Comparison of ENCODE assay signal across 8 mouse cellular contexts in the genomic region with DNA sequence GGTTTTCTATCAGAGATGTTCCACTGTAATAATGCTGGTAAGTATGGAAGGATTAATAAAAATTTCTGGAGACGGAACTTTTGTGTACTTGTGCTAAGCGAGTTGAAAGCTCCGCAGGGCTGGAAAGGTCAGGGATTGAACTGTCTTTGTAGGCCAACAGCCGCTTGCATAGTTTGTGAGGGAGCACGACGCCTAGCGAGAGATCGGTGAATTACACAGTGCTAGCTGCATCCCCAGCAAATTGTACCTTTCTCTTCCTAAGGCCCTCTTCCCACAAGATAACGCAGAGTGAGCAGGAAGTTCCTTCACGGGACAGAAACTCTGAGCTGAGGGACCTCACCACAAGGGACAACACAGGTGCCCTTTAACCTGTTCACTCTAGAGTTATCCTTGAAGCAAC. TPM values are rescaled to one million over a fixed set of nuclear protein-coding genes. Genes with fewer than 3 reads are reported as not detected.
DNase-seq lines count a peak whose midpoint lies in the region; ATAC-seq and TF ChIP-seq lines count a peak whose summit lies in the region.

No protein-coding gene starts in this region.

- H3K27ac ChIP-seq in heart, embryonic 13.5 days (replicated peaks), result 0 out of 2 replicates have a peak overlapping the region, but pooled peaks have one; percentile 86
- H3K27ac ChIP-seq in liver, embryonic 12.5 days, result peak overlapping the region; percentile 83
- peak overlapping the region; percentile 89; the same call in 1 of the 2 replicates for H3K27ac ChIP-seq in stomach, embryonic 15.5 days

- peak; percentile 89 for ATAC-seq in erythroid progenitor cell, adult 5-6 weeks (replicated peaks; ENCODE audit: low FRiP score, poor library complexity, severe bottlenecking)
- peak; percentile 37; the same call in 1 of the 2 replicates for ATAC-seq in heart, embryonic 13.5 days (ENCODE audit: extremely low read depth, insufficient number of reproducible peaks, low FRiP score, low TSS enrichment)
- peak; percentile 67 for ATAC-seq in liver, embryonic 12.5 days
- 0 out of 2 replicates have a peak, but pooled peaks have one; percentile 32 for ATAC-seq in stomach, embryonic 15.5 days (ENCODE audit: insufficient read depth, low FRiP score, low read depth)

- peaks cover 25% of the 10 kb centered on the region for H3K36me3 ChIP-seq in C2C12 (ENCODE audit: control insufficient read depth, insufficient read depth)
- H3K36me3 ChIP-seq in heart, embryonic 13.5 days, result peaks cover 32% of the 10 kb centered on the region
- peaks cover 27% of the 10 kb centered on the region for H3K36me3 ChIP-seq in liver, embryonic 12.5 days
- H3K36me3 ChIP-seq in stomach, embryonic 15.5 days, result peaks cover 13% of the 10 kb centered on the region; the same call in 1 of the 2 replicates

- peak overlapping the region; percentile 88 for H3K9ac ChIP-seq in heart, embryonic 13.5 days
- peak overlapping the region; percentile 82 for H3K9ac ChIP-seq in liver, embryonic 12.5 days
- H3K9ac ChIP-seq in stomach, embryonic 15.5 days, result no peak overlapping the region

- peak overlapping the region; percentile 93 for H3K4me2 ChIP-seq in heart, embryonic 13.5 days
- H3K4me2 ChIP-seq in liver, embryonic 12.5 days, result peak overlapping the region; percentile 93
- peak overlapping the region; percentile 86 for H3K4me2 ChIP-seq in stomach, embryonic 15.5 days

- DNase-seq in brain, embryonic 14.5 days (ENCODE audit: low read depth), result peak; percentile 92
- peak; percentile 92 for DNase-seq in kidney, postnatal 10 days
- peak; percentile 75 to 81 for DNase-seq in natural killer cell, adult 2 months (ENCODE audit: low spot score in 2 of 2)

- H3K27me3 ChIP-seq in C2C12 (ENCODE audit: control insufficient read depth, insufficient read depth, insufficient read length), result no peaks in the 10 kb centered on the region
- no peaks in the 10 kb centered on the region for H3K27me3 ChIP-seq in heart, embryonic 13.5 days (replicated peaks)
- no peaks in the 10 kb centered on the region for H3K27me3 ChIP-seq in liver, embryonic 12.5 days (replicated peaks)
- no peaks in the 10 kb centered on the region for H3K27me3 ChIP-seq in stomach, embryonic 15.5 days (replicated peaks)

- no peak overlapping the region for H3ac ChIP-seq in C2C12 (ENCODE audit: control insufficient read depth, insufficient read length, low read depth)

- peak overlapping the region; percentile 67 for H3K4me3 ChIP-seq in C2C12 (ENCODE audit: insufficient read depth, poor library complexity, severe bottlenecking)
- peak overlapping the region; percentile 72 for H3K4me3 ChIP-seq in heart, embryonic 13.5 days
- peak overlapping the region; percentile 75 for H3K4me3 ChIP-seq in liver, embryonic 12.5 days
- H3K4me3 ChIP-seq in stomach, embryonic 15.5 days (replicated peaks), result peak overlapping the region; percentile 77

- TF ChIP-seq POLR2A in brain, embryonic 14.5 days (IDR thresholded peaks at IDR 0.05; ENCODE audit: borderline replicate concordance, extremely low read depth, insufficient read depth, insufficient read length, poor library complexity, severe bottlenecking), result no peak

- 5% methylated on average over 10 of the region's 10 CpGs for WGBS in heart, embryonic 13.5 days
- WGBS in liver, embryonic 12.5 days (ENCODE audit: insufficient replicate concordance), result under 1% methylated on average over 10 of the region's 10 CpGs
- 3% methylated on average over 10 of the region's 10 CpGs for WGBS in stomach, embryonic 15.5 days

- H3K9me3 ChIP-seq in heart, embryonic 13.5 days, result no peaks in the 10 kb centered on the region
- H3K9me3 ChIP-seq in liver, embryonic 12.5 days (replicated peaks), result no peaks in the 10 kb centered on the region
- H3K9me3 ChIP-seq in stomach, embryonic 15.5 days, result no peaks in the 10 kb centered on the region

- peak; percentile 61 for TF ChIP-seq CTCF in C2C12 (IDR thresholded peaks at IDR 0.05; ENCODE audit: control insufficient read depth, insufficient read depth, insufficient read length)
- peak; percentile 81 for TF ChIP-seq CTCF in brain, embryonic 14.5 days (IDR thresholded peaks at IDR 0.05; ENCODE audit: borderline replicate concordance, extremely low read depth, insufficient read depth, insufficient read length)

- H3K79me3 ChIP-seq in C2C12 (ENCODE audit: low read depth), result no peaks in the 10 kb centered on the region

- H3K4me1 ChIP-seq in heart, embryonic 13.5 days, result peaks cover 3% of the 10 kb centered on the region; the same call in 1 of the 2 replicates
- H3K4me1 ChIP-seq in liver, embryonic 12.5 days, result peaks cover 12% of the 10 kb centered on the region
- 0 out of 2 replicates have a peak, but pooled peaks cover 2% of the 10 kb centered on the region for H3K4me1 ChIP-seq in stomach, embryonic 15.5 days

- peaks cover 5% of the 10 kb centered on the region for H3K79me2 ChIP-seq in C2C12 (ENCODE audit: control insufficient read depth, insufficient read depth)

TF ChIP-seq in C2C12, 6 proteins besides CTCF, POLR2A, EP300 and RAD21:
- TF ChIP-seq MAX (IDR thresholded peaks at IDR 0.05) (no peak), MYOG (IDR thresholded peaks at IDR 0.05; ENCODE audit: control insufficient read depth, extremely low read depth, insufficient read length) (no peak), MYOD1 (IDR thresholded peaks at IDR 0.05; ENCODE audit: control insufficient read depth, insufficient read length, low read depth) (no peak), USF1 (IDR thresholded peaks at IDR 0.05; ENCODE audit: low read depth) (no peak), CEBPB (IDR thresholded peaks at IDR 0.05; ENCODE audit: low read depth) (no peak), FOSL1 (IDR thresholded peaks at IDR 0.05; ENCODE audit: insufficient read depth, low read length, poor library complexity, severe bottlenecking) (no peak)

RNA-seq across cellular contexts. Expression of a gene that starts 0.9 kb away (rescaled TPM):
- 9.0 TPM for polyA plus RNA-seq in C2C12 (2012; fragmentation: generic; extraction: Trizol)
- 46.7 and 51.7 TPM in 2 replicates for polyA plus RNA-seq in brain, embryonic 14.5 days (2012; rRNA removed)
- total RNA-seq in erythroid progenitor cell, adult 5-6 weeks (2015; ENCODE audit: low replicate concordance), result 10.5 and 10.9 TPM in 2 replicates
- total RNA-seq in erythroid progenitor cell, adult 5-6 weeks (2017; ENCODE audit: low replicate concordance), result 15.1 and 16.3 TPM in 2 replicates
- polyA plus RNA-seq in heart, embryonic 13.5 days (2015; fragmentation: Nextera tagmentation; extraction: Ambion mirVana), result 14.4 and 16.7 TPM in 2 replicates
- polyA plus RNA-seq in liver, embryonic 12.5 days (2016; fragmentation: Nextera tagmentation; extraction: Ambion mirVana), result 16.3 and 16.7 TPM in 2 replicates
- polyA plus RNA-seq in stomach, embryonic 15.5 days (2015; fragmentation: Nextera tagmentation; extraction: Ambion mirVana), result 22.1 and 23.0 TPM in 2 replicates

RNA-seq across cellular contexts. Expression of a gene that starts 0.9 kb away (rescaled TPM):
- polyA plus RNA-seq in C2C12 (2012; fragmentation: generic; extraction: Trizol), result 0.26 TPM
- 2.1 and 3.5 TPM in 2 replicates for polyA plus RNA-seq in brain, embryonic 14.5 days (2012; rRNA removed)
- not detected in 2 replicates for total RNA-seq in erythroid progenitor cell, adult 5-6 weeks (2015; ENCODE audit: low replicate concordance)
- total RNA-seq in erythroid progenitor cell, adult 5-6 weeks (2017; ENCODE audit: low replicate concordance), result 1.3 TPM in 1 of 2 replicates, not detected in the other
- polyA plus RNA-seq in heart, embryonic 13.5 days (2015; fragmentation: Nextera tagmentation; extraction: Ambion mirVana), result 1.0 and 1.4 TPM in 2 replicates
- 0.46 and 0.53 TPM in 2 replicates for polyA plus RNA-seq in liver, embryonic 12.5 days (2016; fragmentation: Nextera tagmentation; extraction: Ambion mirVana)
- polyA plus RNA-seq in stomach, embryonic 15.5 days (2015; fragmentation: Nextera tagmentation; extraction: Ambion mirVana), result 1.4 and 2.2 TPM in 2 replicates

RNA-seq across cellular contexts. Expression of a gene that starts 31.5 kb away (rescaled TPM):
- polyA plus RNA-seq in C2C12 (2012; fragmentation: generic; extraction: Trizol), result 1.0 TPM
- 39.4 and 56.3 TPM in 2 replicates for polyA plus RNA-seq in brain, embryonic 14.5 days (2012; rRNA removed)
- 4.0 and 6.7 TPM in 2 replicates for total RNA-seq in erythroid progenitor cell, adult 5-6 weeks (2015; ENCODE audit: low replicate concordance)
- total RNA-seq in erythroid progenitor cell, adult 5-6 weeks (2017; ENCODE audit: low replicate concordance), result 1.6 and 12.1 TPM in 2 replicates
- 42.8 and 47.3 TPM in 2 replicates for polyA plus RNA-seq in heart, embryonic 13.5 days (2015; fragmentation: Nextera tagmentation; extraction: Ambion mirVana)
- polyA plus RNA-seq in liver, embryonic 12.5 days (2016; fragmentation: Nextera tagmentation; extraction: Ambion mirVana), result 31.3 and 31.9 TPM in 2 replicates
- 37.0 and 37.8 TPM in 2 replicates for polyA plus RNA-seq in stomach, embryonic 15.5 days (2015; fragmentation: Nextera tagmentation; extraction: Ambion mirVana)

Comparison
In these comparisons a context has a peak if more than half of its experiments do, and no peak if none do; other contexts are left out.
1. Peak in every context shown above with its lines: DNase-seq, ATAC-seq, H3K4me3 ChIP-seq and H3K27ac ChIP-seq.
2. ATAC-seq: peak in every context shown above with its lines; median percentile 89 in erythroid progenitor cell, adult 5-6 weeks; 67 in liver, embryonic 12.5 days; 37 in heart, embryonic 13.5 days; 32 in stomach, embryonic 15.5 days.
3. RNA of a gene that starts 31.5 kb away (polyA plus RNA-seq): 39.4 to 56.3 TPM in brain, embryonic 14.5 days, 42.8 to 47.3 TPM in heart, embryonic 13.5 days, 37.0 to 37.8 TPM in stomach, embryonic 15.5 days and 31.3 to 31.9 TPM in liver, embryonic 12.5 days; 1.0 TPM in C2C12 (single experiment); every median in the first group is over 10 times any median in the second.